Mouse (Mus musculus) T-helper 2 cell (primary cell): ENCODE results near the gene Unk.
"Not testable (repeated sequence)": the region's sequence is repeated elsewhere in the genome, so short reads cannot be mapped to it uniquely, and the experiment has no call there.

ENCODE experiments used
- in situ Hi-C: fragments of 300-600 bp; cut with MboI, MseI; formaldehyde crosslinking; loops from one replicate; pipeline ENCODE4 v1.15.1; 2025; ENCODE audit warnings: high pct_unique_total_duplicates

The Unk gene

DNA sequence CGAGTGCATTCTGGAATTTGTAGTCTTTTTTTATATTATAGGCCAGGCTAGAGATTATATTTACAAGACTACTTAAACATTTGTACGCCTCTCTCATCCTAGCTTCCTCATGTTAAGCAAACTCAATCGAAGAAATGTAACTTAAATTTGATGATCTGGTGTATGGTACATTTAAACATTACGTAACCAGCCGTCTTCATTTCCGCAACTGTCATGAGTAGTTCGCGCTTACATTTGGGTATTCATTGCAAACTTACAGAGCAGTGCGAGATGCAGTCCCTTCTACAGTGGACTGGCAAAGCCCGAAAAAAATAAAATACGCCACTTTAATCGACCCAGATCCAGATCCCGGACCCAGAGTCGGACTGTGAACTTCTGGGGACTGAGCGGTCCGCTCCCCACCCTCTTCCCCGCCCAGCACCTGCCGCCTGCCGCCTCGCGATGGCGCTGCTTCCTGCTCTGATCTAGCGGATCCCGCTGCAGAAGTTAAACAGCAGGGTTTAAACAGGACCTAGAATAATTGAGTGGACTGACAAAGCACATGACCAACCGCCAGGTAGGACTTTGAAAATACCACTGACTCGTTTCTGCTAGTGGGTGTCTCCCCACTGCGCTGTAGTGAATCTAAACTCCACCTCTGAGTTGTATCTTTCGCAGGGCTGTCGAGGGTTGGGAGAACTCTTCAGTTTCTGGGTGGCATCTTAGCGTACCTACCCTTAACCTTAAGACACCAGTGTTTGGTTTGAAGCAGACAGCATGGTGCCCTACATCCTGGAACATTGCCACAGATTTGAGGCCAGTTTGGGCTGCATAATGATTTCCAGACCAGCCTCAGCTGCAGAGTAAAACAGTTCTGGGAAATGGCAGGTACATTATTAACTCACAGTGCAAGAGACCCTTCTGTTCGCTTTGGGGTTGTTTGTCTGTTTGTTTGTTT is 57.3 kb downstream of the Unk start:
- in situ Hi-C loops, result no loop called here

DNA sequence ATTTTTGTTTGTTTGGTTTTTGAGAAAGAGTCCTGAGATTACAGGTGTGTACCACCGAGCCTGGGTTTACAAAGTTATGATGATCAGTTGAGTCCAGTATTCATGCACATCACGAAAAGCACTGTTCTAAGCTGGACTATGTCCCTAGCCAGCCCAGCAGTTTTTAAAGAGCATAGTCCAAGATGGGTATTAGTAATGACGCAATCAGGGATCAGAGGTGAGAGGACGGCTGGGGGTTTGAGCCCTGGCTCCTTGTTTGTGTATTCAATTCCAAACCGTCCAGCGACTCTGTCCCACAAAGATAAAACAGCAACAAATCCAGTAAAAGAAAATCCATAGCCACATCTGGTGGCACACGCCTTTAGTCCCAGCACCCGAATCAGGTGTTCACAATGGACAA is 58.1 kb downstream of the Unk start:
- in situ Hi-C loops, result no loop called here

DNA sequence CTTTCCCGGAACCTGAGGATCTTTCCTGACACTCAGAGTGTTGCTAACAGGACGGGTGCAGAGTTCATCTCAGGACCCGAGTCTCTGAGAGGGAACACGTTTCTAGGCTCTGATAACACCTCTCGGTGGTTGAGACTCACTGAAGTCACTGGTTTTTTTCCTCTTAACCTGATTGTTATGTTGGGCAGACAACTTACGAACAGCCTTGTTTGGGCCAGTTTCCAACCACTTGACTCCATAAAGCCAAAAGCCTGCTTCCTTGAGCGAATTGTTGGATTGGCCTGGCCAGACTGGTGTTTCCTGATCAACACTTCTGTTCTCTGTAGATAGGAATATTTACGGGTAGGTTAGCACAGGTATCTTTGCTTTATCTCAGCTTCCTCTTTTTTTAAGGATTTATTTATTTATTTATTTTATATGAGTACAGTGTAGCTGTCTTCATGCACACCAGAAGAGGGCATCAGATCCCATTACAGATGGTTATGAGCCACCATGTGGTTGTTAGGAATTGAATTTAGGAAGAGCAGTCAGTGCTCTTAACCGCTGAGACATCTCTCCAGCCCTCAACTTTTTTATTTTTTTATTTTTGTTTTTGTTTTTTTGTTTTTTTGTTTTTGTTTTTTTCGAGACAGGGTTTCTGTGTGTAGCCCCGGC is 58.7 kb downstream of the Unk start:
- in situ Hi-C loops, result no loop called here

DNA sequence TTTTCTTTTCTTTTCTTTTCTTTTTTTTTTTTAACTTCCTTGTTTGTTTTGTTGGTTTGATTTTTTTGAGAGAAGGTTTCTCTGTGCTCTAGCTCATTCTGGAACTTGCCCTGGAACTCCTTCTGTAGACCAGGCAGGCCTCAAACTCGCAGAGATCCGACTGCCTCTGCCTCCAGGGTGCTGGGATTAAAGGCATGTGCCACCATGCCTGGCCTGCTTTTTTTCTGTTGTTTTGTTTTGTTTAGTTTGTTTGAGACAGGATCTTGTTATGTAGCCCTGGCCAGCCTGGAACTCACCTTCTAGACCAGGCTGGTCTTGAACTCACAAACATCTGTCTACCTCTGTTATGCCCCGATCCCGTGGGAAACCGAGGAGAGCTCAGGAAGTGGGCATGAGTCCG is 59.4 kb downstream of the Unk start:
- in situ Hi-C loops, result no loop called here

DNA sequence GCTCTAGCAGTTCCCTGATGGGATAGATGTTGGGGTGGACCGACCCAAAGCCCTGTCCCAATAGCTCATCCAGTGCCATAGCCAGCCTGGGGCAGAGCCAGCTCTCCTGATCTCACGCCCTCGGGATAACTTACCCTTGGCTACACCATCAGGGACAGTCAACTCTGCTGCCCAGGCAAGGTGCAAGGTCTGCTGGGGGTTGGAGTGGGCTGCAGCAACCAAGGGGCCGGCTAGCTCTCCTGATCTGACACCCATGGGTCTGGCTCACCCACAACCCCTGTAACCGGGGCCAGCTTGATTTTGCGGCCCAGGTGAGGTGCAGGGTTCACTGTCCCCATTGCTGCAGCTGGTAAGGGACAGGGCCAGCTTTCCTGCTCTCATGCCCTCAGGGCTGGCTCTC is 61.5 kb downstream of the Unk start:
- in situ Hi-C loops, result no loop called here

DNA sequence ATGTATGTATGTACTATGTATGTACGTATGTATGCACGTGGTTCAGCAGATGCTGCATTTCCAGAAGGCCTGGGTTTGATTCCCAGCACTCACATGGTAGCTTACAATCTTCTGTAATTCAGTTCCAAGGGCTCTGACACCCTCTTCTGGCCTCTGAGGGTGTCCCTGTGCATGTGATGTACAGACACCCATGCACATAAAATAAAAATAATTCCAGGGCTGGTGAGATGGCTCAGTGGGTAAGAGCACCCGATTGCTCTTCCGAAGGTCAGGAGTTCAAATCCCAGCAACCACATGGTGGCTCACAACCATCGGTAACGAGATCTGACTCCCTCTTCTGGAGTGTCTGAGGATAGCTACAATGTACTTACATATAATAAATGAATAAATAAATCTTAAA is 62.8 kb downstream of the Unk start:
- in situ Hi-C loops, result not testable (repeated sequence)

DNA sequence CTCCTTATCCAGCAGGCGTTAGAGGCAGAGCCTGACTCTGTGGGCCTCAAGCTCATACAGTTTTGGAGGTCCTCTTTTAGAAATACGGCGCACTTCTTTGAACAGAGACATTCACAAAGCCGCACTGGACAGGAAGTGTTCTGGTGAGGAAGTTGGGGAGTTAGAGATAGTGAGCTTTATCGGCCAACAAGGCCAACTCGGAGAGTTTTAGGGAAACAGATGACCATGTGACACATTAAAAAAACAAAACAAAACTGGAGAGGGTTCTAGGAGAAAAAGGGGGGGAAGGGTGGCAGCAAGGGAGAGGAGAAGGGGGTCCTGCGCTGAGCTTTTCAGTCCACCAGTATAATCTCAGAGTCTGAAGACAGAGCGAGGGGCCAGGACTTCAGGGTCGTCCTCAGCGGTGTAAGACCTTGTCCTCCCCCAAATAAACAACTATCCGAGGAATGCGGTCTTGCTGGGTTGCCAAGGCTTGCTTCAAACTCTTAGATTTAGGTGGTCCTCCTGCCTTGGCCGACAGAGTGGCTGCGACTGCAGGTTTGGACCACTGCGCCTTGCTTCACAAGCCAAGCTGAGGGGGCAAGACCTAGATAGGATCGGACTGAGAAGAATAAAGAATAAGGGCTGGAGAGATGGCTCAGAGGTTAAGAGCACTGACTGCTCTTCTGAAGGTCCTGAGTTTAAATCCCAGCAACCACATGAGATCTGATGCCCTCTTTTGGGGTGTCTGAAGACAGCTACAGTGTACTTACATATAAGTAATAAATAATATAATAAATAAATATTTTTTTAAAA is 63.8 kb downstream of the Unk start:
- in situ Hi-C loops, result no loop called here

GRCm38 (mm10) chr11:116095573-116095972 is 65.5 kb downstream of the Unk start:
- in situ Hi-C loops, result no loop called here

GRCm38 (mm10) chr11:116096213-116097108 is 66.3 kb downstream of the Unk start:
- in situ Hi-C loops, result no loop called here

- in situ Hi-C loops, result no loop called here
Measured at GRCm38 (mm10) chr11:116098711-116099460, 68.8 kb downstream of the Unk start.

DNA sequence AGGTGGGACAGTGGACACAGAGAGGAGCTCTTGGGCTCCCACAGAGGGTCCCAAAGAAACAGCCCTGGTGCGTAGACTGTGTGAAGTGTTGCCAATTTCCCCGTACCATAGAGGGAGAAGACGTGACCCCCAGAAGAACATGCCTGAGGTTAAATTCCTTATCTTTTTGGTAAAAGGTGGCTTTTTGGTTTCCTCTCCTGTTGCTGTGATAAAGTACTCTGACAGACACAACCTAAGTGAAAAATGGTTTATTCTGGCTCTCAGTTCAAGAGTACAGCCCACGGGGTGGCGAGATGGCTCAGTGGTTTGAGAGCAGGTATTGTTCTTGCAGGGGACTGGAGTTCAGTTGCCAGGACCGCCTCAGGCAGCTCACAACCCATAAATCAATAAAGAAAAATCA is 69.3 kb downstream of the Unk start:
- in situ Hi-C loops, result no loop called here

GRCm38 (mm10) chr11:116100385-116100784 is 70.3 kb downstream of the Unk start:
- in situ Hi-C loops, result no loop called here

GRCm38 (mm10) chr11:116100839-116101238 is 70.7 kb downstream of the Unk start:
- in situ Hi-C loops, result no loop called here

- in situ Hi-C loops, result no loop called here
Measured at GRCm38 (mm10) chr11:116101931-116102381, 71.8 kb downstream of the Unk start.

- in situ Hi-C loops, result no loop called here
Measured at GRCm38 (mm10) chr11:116102472-116102871, 72.3 kb downstream of the Unk start.

DNA sequence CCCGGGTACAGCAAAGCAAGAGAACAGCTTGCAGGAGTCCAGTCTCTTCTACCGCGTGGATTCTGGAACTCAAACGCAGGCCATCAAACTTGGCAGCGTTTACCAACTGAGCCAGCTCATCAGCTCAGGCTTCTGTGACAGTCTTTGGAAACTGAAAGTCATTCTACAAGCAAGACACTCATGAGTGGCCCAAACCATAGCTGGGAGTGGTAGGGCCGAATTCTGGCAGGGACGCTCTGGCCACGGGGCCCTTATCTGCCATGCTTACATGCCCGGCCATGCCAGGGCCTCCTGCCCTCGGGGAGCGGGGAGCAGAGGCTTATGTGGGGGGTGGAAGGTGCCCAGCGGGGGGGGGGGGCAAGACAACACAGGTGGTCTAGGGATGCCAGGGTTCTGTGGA is 73.5 kb downstream of the Unk start:
- in situ Hi-C loops, result no loop called here

DNA sequence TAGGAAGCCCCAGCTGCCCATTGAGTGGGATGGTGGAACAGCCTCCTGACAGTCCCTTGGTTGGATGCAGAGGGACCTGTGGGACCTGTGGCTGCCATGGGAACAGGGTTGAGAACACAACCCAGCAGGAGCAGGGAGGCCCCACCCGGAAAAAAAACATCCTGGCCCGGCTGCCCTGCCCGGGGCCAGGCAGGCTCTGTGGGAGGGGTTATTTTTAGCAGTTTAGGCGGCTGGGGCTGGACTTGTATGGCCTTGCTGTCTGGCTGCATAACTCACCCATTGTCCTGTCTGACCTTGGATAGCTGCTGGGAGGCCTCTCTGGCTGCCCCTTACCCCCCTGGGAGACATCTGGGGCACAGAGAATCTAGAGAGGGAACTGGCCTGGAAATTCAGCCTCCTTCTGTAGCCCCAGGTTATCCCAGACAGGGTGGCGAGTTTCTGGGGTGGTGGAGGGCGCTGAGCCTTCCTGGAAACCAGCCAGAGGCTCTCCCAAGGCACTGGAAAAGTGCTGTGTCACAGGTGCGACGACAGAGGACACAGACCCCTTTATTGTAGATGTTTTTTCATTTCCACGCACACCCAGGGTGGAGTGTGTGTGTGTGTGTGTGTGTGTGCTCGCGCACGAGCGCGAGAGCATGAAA is 74.0 kb downstream of the Unk start:
- in situ Hi-C loops, result no loop called here

GRCm38 (mm10) chr11:116105065-116105464 is 74.9 kb downstream of the Unk start:
- in situ Hi-C loops, result no loop called here

DNA sequence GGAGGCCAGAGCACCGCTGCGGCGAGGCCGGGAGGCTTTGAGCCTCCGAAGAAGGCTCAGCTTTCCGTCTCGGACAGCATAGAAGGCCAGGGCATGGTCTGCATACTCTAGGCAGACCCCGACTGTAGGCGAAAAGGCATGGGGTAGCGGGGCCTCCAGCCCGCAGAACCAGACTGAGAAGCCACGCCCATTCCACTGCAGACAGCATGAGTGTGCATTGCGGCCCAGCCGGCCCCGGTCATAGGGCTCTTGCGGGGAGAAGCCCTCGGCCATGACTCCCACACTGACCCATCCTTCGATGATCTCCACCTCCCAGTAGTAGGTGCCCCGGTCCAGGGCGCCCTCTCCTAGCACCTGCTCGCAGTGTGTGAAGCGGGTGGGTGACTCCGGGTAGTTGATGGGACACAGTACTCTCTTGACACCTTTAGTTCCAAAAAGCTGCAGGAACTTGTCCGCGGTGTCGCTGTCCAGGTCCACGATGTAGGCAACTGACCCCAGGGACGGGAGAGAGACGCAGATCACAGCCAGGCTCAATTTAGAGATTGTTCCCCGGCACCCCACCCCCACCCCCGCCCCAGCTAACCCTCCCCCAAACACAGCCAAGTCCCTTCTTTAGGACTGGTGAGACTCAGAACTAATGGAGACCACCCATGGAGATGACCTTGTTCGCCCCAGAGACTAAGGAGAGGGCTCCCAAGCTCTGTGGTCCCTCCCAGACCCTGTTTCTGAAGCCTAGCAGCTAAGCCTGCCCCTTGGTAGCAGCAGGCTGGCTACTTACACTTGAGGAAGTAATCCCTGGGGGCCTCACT is 76.2 kb downstream of the Unk start:
- in situ Hi-C loops, result no loop called here
